Mouse (Mus musculus): ENCODE data around the gene Hjurp. TPM values are rescaled to one million over a fixed set of nuclear protein-coding genes. Genes with fewer than 3 reads are reported as not detected.
"Not testable (repeated sequence)": the region's sequence is repeated elsewhere in the genome, so short reads cannot be mapped to it uniquely, and the experiment has no call there.

Hjurp gene
- polyA plus RNA-seq, 1 experiment from 2014 or later = 169 TPM

DNA sequence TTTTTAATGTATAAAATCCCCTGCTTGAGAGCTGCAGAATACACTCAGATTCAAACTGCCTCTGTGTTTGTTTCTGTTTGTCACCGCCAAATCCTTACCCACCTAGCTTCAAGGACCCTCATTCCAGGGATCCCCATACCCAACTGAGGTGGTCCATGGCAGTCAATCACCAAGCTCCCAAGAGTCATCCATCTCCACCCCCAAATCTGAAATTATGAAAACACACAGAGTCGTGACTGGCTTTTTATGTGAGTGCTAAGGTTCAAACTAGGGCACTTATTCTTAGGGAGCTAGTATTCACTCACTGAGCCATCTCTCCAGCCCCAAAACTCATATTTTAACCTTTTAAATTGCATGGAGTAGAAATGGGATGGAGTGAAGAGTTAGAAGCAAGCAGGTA, 52.1 kb downstream of the Hjurp start:
- not testable (repeated sequence) for H3K36me3 ChIP-seq; H3K4me3 ChIP-seq; H3K27ac ChIP-seq; H3K4me1 ChIP-seq (replicated peaks); DNase-seq (ENCODE audit: low spot score); H3K27me3 ChIP-seq (ENCODE audit: insufficient read depth, poor library complexity, severe bottlenecking)
- WGBS = 40% methylated on average over 2 of the region's 2 CpGs
- peaks cover 51% of the 10 kb centered on the region for H3K9me3 ChIP-seq

DNA sequence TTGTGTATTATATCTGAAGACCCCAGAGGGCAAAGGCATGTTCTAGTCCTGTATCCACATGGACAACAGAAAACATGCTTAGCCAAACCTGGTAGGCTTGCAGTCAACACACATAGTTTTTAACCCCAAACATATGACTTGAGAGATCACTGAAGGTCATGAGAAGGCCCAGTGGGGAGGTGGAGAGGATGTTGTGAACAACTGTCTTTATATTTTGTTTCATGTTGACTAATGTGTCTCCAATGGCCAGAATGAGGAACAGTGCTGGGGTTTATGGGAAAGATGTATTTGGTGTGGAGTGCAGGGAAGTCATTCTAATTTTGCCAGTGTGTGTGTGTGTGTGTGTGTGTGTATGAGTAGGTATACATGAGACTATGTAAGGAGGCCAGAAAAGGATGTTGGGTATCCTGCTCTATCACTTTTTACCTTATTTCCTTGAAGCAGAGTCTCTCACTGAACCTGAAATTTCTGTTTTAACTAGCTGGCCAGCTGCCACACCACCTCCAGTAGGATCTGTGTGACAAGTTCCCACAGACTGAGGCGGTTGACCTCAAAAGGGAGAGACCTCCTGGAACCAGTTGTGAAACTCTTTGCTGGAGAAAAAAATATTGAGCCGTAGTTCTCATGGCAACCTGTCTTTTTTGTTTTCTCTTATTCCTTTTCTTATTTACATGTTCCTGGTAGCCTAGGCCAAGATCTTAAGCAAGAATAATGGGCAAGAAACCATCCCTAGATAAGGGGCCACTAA, 53.2 kb downstream of the Hjurp start:
- H3K36me3 ChIP-seq = no peaks in the 10 kb centered on the region
- no peak overlapping the region for H3K27ac ChIP-seq
- no peaks in the 10 kb centered on the region for H3K27me3 ChIP-seq (ENCODE audit: insufficient read depth, poor library complexity, severe bottlenecking)
- H3K4me3 ChIP-seq = no peak overlapping the region
- H3K4me1 ChIP-seq (replicated peaks) = no peaks in the 10 kb centered on the region
- no peak for DNase-seq (ENCODE audit: low spot score)
- 71% methylated on average over 2 of the region's 2 CpGs for WGBS
- H3K9me3 ChIP-seq = peaks cover 40% of the 10 kb centered on the region

DNA sequence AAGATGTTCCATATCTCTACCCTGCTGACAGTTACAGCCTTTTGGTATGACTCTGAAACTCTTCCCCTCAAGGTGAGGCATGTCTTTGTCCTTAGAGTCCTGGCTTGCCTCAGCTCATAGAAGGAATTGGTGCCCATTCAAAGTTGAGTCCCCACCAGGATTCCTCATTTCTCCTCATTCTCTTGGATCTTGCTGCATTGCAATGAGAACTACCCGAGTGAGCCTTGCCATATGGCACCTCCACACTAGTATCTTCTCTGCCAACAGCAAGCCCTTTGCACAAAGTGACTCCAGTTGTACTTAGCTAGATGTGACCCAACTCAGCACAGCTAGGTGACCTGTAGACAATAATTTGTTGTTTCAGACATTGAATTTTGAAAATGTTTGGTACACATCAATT, 53.8 kb downstream of the Hjurp start:
- Histone ChIP-seq H3K4me3 (no peak overlapping the region), H3K27ac (no peak overlapping the region), H3K36me3 (no peaks in the 10 kb centered on the region), H3K4me1 (replicated peaks) (no peaks in the 10 kb centered on the region), H3K9me3 (peaks cover 34% of the 10 kb centered on the region), H3K27me3 (ENCODE audit: insufficient read depth, poor library complexity, severe bottlenecking) (no peaks in the 10 kb centered on the region)
- DNase-seq (ENCODE audit: low spot score) = peak; percentile 6
- WGBS = 57% methylated on average over 1 of the region's 1 CpGs

DNA sequence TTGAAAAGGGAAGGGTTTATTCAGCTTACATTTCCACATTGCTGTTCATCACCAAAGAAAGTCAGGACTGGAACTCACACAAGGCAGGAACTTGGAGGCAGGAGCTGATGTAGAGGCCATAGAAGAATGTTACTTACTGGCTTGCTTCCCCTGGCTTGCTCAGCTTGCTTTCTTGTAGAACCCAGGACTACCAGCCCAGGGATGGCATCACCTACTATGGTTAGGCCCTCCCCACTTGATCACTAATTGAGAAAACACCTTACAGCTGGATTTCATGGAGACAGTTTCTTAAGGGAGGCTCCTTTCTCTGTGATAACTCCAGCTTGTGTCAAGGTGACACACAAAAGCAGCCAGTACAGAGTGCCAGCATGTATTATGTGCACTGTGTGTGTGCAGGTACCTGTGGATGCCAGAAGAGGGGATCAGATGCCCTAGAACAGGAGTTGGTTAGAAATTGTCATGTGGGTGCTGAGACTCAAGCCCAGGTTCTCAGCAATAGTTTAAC, 54.4 kb downstream of the Hjurp start:
- DNase-seq (ENCODE audit: low spot score) = not testable (repeated sequence)

GRCm38 (mm10) chr1:88222216-88222615, 55.2 kb downstream of the Hjurp start:
- Histone ChIP-seq H3K36me3 (no peaks in the 10 kb centered on the region), H3K4me3 (no peak overlapping the region), H3K27me3 (ENCODE audit: insufficient read depth, poor library complexity, severe bottlenecking) (no peaks in the 10 kb centered on the region), H3K4me1 (replicated peaks) (no peaks in the 10 kb centered on the region), H3K9me3 (peaks cover 20% of the 10 kb centered on the region), H3K27ac (no peak overlapping the region)
- WGBS = 55% methylated on average over 2 of the region's 2 CpGs
- no peak for DNase-seq (ENCODE audit: low spot score)

More for the DNA sequence above, 54.4 kb downstream of the Hjurp start:
- not testable (repeated sequence) for H3K4me3 ChIP-seq; H3K36me3 ChIP-seq; H3K27ac ChIP-seq; H3K27me3 ChIP-seq (ENCODE audit: insufficient read depth, poor library complexity, severe bottlenecking); H3K4me1 ChIP-seq (replicated peaks)
- H3K9me3 ChIP-seq = peaks cover 28% of the 10 kb centered on the region

- no peak for DNase-seq (ENCODE audit: low spot score)
- Histone ChIP-seq H3K4me1 (replicated peaks) (no peaks in the 10 kb centered on the region), H3K27ac (no peak overlapping the region), H3K36me3 (no peaks in the 10 kb centered on the region), H3K4me3 (no peak overlapping the region), H3K27me3 (ENCODE audit: insufficient read depth, poor library complexity, severe bottlenecking) (no peaks in the 10 kb centered on the region), H3K9me3 (peaks cover 10% of the 10 kb centered on the region)
Observed at GRCm38 (mm10) chr1:88220336-88220735, 57.1 kb downstream of the Hjurp start.

DNA sequence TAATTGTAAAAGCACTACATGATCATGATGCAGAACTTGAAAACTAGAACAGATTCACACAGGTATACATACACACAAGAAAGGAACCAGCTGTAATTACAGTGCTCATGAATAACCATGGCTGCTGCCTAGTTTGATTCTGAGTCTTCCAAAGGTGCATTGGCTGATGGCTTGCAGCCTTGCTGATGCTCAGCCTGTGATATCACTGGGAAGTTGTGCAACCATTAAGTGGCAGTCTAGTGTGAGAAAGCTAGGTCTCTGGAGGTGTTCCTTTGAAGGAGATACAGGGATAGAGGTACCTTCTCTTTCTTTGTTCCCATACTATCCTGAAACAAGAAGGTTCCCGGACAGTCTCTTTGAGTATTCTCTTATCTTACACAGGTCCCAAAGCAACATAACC, 58.4 kb downstream of the Hjurp start:
- Histone ChIP-seq H3K27me3 (ENCODE audit: insufficient read depth, poor library complexity, severe bottlenecking) (no peaks in the 10 kb centered on the region), H3K9me3 (peaks cover 22% of the 10 kb centered on the region), H3K4me1 (replicated peaks) (no peaks in the 10 kb centered on the region), H3K36me3 (no peaks in the 10 kb centered on the region), H3K27ac (no peak overlapping the region), H3K4me3 (no peak overlapping the region)
- WGBS = 20% methylated on average over 1 of the region's 1 CpGs
- no peak for DNase-seq (ENCODE audit: low spot score)

- DNase-seq (ENCODE audit: low spot score) = no peak
- Histone ChIP-seq H3K36me3 (no peaks in the 10 kb centered on the region), H3K9me3 (peaks cover 27% of the 10 kb centered on the region), H3K27me3 (ENCODE audit: insufficient read depth, poor library complexity, severe bottlenecking) (no peaks in the 10 kb centered on the region), H3K4me1 (replicated peaks) (no peaks in the 10 kb centered on the region), H3K4me3 (no peak overlapping the region), H3K27ac (no peak overlapping the region)
- WGBS = 49% methylated on average over 4 of the region's 4 CpGs
Observed at GRCm38 (mm10) chr1:88218591-88218990, 58.8 kb downstream of the Hjurp start.

GRCm38 (mm10) chr1:88218051-88218450, 59.4 kb downstream of the Hjurp start:
- peak; percentile 20 for DNase-seq (ENCODE audit: low spot score)
- H3K4me1 ChIP-seq (replicated peaks) = no peaks in the 10 kb centered on the region
- H3K9me3 ChIP-seq = peaks cover 32% of the 10 kb centered on the region
- H3K36me3 ChIP-seq = no peaks in the 10 kb centered on the region
- whole genome bisulfite sequencing = 75% methylated on average over 9 of the region's 9 CpGs
- H3K27ac ChIP-seq = no peak overlapping the region
- no peak overlapping the region for H3K4me3 ChIP-seq
- H3K27me3 ChIP-seq (ENCODE audit: insufficient read depth, poor library complexity, severe bottlenecking) = no peaks in the 10 kb centered on the region

DNA sequence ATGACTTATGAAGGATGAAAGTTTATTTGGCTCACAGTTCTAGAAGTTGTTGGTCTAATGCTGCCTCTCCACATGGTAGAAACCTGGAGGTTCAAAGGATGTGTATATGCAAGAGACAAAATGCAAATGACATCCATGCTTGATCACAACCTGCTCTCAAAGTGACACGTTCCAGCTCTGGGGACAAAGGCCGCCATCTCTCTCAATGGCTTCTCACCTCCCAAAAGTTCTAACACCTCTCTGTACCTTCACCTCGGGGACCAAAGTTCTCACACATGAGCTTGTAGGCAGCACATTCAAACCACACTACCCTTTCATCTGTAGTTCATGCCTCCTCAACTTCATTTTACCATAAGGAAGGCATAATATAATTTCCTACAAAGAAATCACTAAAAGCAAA, 59.9 kb downstream of the Hjurp start:
- Histone ChIP-seq H3K36me3 (no peaks in the 10 kb centered on the region), H3K4me1 (replicated peaks) (no peaks in the 10 kb centered on the region), H3K9me3 (peaks cover 37% of the 10 kb centered on the region), H3K27me3 (ENCODE audit: insufficient read depth, poor library complexity, severe bottlenecking) (no peaks in the 10 kb centered on the region), H3K27ac (no peak overlapping the region), H3K4me3 (no peak overlapping the region)
- WGBS = 43% methylated on average over 3 of the region's 3 CpGs
- DNase-seq (ENCODE audit: low spot score) = no peak

DNA sequence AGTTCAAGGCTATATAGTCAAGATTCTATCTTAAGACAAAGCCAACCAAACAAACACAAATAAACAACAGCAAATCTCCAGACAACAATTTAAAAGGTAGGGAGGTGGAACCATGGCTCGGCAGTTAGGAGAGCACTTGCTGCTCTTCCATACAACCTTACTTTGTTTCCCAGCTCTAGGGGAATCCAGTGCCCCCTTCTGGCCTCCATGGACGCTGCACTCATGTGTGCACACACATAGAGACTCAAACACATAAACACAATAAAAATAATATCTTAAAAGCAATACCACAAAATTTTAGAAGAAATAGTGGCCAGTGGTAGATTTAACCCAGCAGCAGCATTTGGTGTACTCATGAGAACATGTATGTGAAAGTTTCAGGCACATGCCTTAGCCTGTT, 60.3 kb downstream of the Hjurp start:
- H3K36me3 ChIP-seq = no peaks in the 10 kb centered on the region
- no peaks in the 10 kb centered on the region for H3K4me1 ChIP-seq (replicated peaks)
- H3K4me3 ChIP-seq = no peak overlapping the region
- no peak for DNase-seq (ENCODE audit: low spot score)
- peaks cover 41% of the 10 kb centered on the region for H3K9me3 ChIP-seq
- 66% methylated on average over 2 of the region's 2 CpGs for WGBS
- no peak overlapping the region for H3K27ac ChIP-seq
- no peaks in the 10 kb centered on the region for H3K27me3 ChIP-seq (ENCODE audit: insufficient read depth, poor library complexity, severe bottlenecking)

DNA sequence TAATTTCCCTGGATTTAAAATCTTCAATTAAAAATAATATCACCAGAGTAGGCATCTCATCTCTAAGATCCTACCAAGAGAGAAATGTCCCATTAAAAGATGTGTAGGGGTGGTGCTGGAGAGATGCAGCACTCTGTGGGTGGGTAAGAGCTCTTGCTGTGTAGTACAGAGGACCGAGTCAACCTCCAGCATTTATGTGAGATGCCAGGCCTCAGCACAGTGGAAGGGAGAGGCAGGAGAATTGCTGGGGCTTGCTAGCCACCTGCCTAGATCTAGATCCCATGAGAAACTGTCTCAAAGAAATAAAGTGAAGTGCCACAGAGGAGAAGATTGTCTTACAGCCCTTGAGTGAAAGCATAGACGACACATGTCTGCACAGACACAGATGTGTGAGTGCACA, 60.9 kb downstream of the Hjurp start:
- peaks cover 47% of the 10 kb centered on the region for H3K9me3 ChIP-seq
- H3K4me3 ChIP-seq = no peak overlapping the region
- no peaks in the 10 kb centered on the region for H3K36me3 ChIP-seq
- H3K4me1 ChIP-seq (replicated peaks) = no peaks in the 10 kb centered on the region
- peak; percentile 9 for DNase-seq (ENCODE audit: low spot score)
- no peak overlapping the region for H3K27ac ChIP-seq
- 61% methylated on average over 2 of the region's 2 CpGs for WGBS
- no peaks in the 10 kb centered on the region for H3K27me3 ChIP-seq (ENCODE audit: insufficient read depth, poor library complexity, severe bottlenecking)

GRCm38 (mm10) chr1:88215466-88216380, 61.7 kb downstream of the Hjurp start:
- H3K27me3 ChIP-seq (ENCODE audit: insufficient read depth, poor library complexity, severe bottlenecking) = no peaks in the 10 kb centered on the region
- no peaks in the 10 kb centered on the region for H3K36me3 ChIP-seq
- WGBS = 71% methylated on average over 10 of the region's 10 CpGs
- no peak overlapping the region for H3K27ac ChIP-seq
- H3K4me3 ChIP-seq = no peak overlapping the region
- DNase-seq (ENCODE audit: low spot score) = no peak
- peaks cover 50% of the 10 kb centered on the region for H3K9me3 ChIP-seq
- no peaks in the 10 kb centered on the region for H3K4me1 ChIP-seq (replicated peaks)

Data from hindbrain, embryonic 10.5 days (tissue).